Mouse (Mus musculus) MEL (cell line): ENCODE results near the gene Kcnmb4. TPM values are rescaled to one million over a fixed set of nuclear protein-coding genes. Genes with fewer than 3 reads are reported as not detected.

Experiments used
- DNase-seq: peaks from one replicate; pipeline ENCODE4 v3.0.0; 2011; ENCODE audit warnings: low read depth, low spot score
- H3K27ac ChIP-seq: 2 replicates; pipeline ENCODE4 v1.5.1; 2012; ENCODE audit warnings: low read depth, mild to moderate bottlenecking, control low read depth, low read length, moderate library complexity; ENCODE audit not compliant: control insufficient read depth
- H3K27me3 ChIP-seq, 2 experiments: fragments of 150-350 bp in 1 of 2; sonication (generic) in 1 of 2; 2 replicates each; pipeline ENCODE4 v1.6.1; 2012; ENCODE audit warnings: low read length in 2 of 2, mild to moderate bottlenecking in 2 of 2, improper control_type of control experiment in 1 of 2, moderate library complexity in 1 of 2; ENCODE audit not compliant: insufficient read depth in 2 of 2, control insufficient read depth in 1 of 2
- H3K36me3 ChIP-seq, 2 experiments: 2 replicates each; pipeline ENCODE4 v1.6.1; 2012 to 2014; ENCODE audit warnings: low read length in 2 of 2, improper control_type of control experiment in 1 of 2, inconsistent platforms in 1 of 2, mild to moderate bottlenecking in 1 of 2; ENCODE audit not compliant: insufficient read depth in 2 of 2, control insufficient read depth in 1 of 2
- H3K4me1 ChIP-seq, 2 experiments: fragments of 150-350 bp in 1 of 2; sonication (generic) in 1 of 2; 2 replicates each; pipeline ENCODE4 v1.6.1; 2012; ENCODE audit warnings: low read length in 2 of 2, improper control_type of control experiment in 1 of 2, mild to moderate bottlenecking in 1 of 2; ENCODE audit not compliant: insufficient read depth in 2 of 2, control insufficient read depth in 1 of 2
- H3K4me3 ChIP-seq, 2 experiments: fragments of 150-350 bp in 1 of 2; sonication (generic) in 1 of 2; 2 replicates each; pipeline ENCODE4 v1.5.1; 2012; ENCODE audit warnings: low read depth in 2 of 2, low read length in 2 of 2, mild to moderate bottlenecking in 2 of 2, moderate library complexity in 2 of 2, control low read depth in 1 of 2, improper control_type of control experiment in 1 of 2; ENCODE audit not compliant: control insufficient read depth in 1 of 2, insufficient read depth in 1 of 2
- H3K79me2 ChIP-seq: 2 replicates; pipeline ENCODE4 v1.6.1; 2012; ENCODE audit warnings: mild to moderate bottlenecking, low read length, moderate library complexity; ENCODE audit not compliant: control insufficient read depth, poor library complexity, insufficient read depth
- H3K9ac ChIP-seq: 2 replicates; pipeline ENCODE4 v1.6.1; 2012; ENCODE audit warnings: low read depth, mild to moderate bottlenecking, control low read depth, low read length, moderate library complexity; ENCODE audit not compliant: control insufficient read depth, poor library complexity, severe bottlenecking
- H3K9me3 ChIP-seq: fragments of 150-350 bp; sonication (generic); replicated peaks from 2 replicates; pipeline ENCODE4 v1.6.1; 2012; ENCODE audit warnings: mild to moderate bottlenecking, low read length, improper control_type of control experiment, moderate library complexity; ENCODE audit not compliant: insufficient read depth
- CHD1 ChIP-seq: IDR thresholded peaks from 2 replicates; pipeline ENCODE4 v1.6.1; 2012; ENCODE audit warnings: low read depth, mild to moderate bottlenecking, inconsistent platforms, low read length, improper control_type of control experiment
- CHD2 ChIP-seq: IDR thresholded peaks from 2 replicates; pipeline ENCODE4 v1.6.1; 2011; ENCODE audit warnings: low read length, improper control_type of control experiment
- CTCF ChIP-seq, 3 experiments: IDR thresholded peaks in 2 of 3; conservative IDR thresholded peaks in 1 of 3; 2 replicates each; pipeline ENCODE4 v1.5.1; 2011 to 2012; ENCODE audit warnings: low read length in 3 of 3, low read depth in 2 of 3, mild to moderate bottlenecking in 2 of 3, improper control_type of control experiment in 1 of 3, inconsistent platforms in 1 of 3, mixed read lengths in 1 of 3, moderate library complexity in 1 of 3; ENCODE audit not compliant: control insufficient read depth in 1 of 3, insufficient read depth in 1 of 3, poor library complexity in 1 of 3, severe bottlenecking in 1 of 3
- E2F4 ChIP-seq: IDR thresholded peaks from 2 replicates; pipeline ENCODE4 v1.6.1; 2011; ENCODE audit warnings: low read depth, low read length, improper control_type of control experiment, borderline replicate concordance
- EP300 ChIP-seq, 2 experiments: IDR thresholded peaks; 2 replicates each; pipeline ENCODE4 v1.6.1; 2011; ENCODE audit warnings: improper control_type of control experiment in 2 of 2, low read length in 2 of 2, low read depth in 1 of 2, mild to moderate bottlenecking in 1 of 2
- ETS1 ChIP-seq: IDR thresholded peaks from 2 replicates; pipeline ENCODE4 v1.6.1; 2012; ENCODE audit warnings: low read depth, mild to moderate bottlenecking, inconsistent platforms, low read length, improper control_type of control experiment, moderate library complexity
- GATA1 ChIP-seq: IDR thresholded peaks from 2 replicates; pipeline ENCODE4 v1.6.1; 2011; ENCODE audit warnings: low read depth, low read length, improper control_type of control experiment
- MAX ChIP-seq: IDR thresholded peaks from 2 replicates; pipeline ENCODE4 v1.6.1; 2011; ENCODE audit warnings: low read length, improper control_type of control experiment
- MAZ ChIP-seq: IDR thresholded peaks from 2 replicates; pipeline ENCODE4 v1.6.1; 2012; ENCODE audit warnings: low read depth, mild to moderate bottlenecking, inconsistent platforms, low read length, improper control_type of control experiment
- MYB ChIP-seq: IDR thresholded peaks from 2 replicates; pipeline ENCODE4 v1.6.1; 2011; ENCODE audit warnings: mild to moderate bottlenecking, low read depth, low read length, improper control_type of control experiment
- MYC ChIP-seq: IDR thresholded peaks from 2 replicates; pipeline ENCODE4 v1.6.1; 2011; ENCODE audit warnings: low read depth, mild to moderate bottlenecking, low read length, improper control_type of control experiment, moderate library complexity
- NRF1 ChIP-seq: IDR thresholded peaks from 2 replicates; pipeline ENCODE4 v1.6.1; 2014; ENCODE audit warnings: low read depth, mild to moderate bottlenecking, inconsistent platforms, low read length, improper control_type of control experiment, moderate library complexity; ENCODE audit not compliant: poor library complexity, insufficient read depth, severe bottlenecking
- POLR2A ChIP-seq, 2 experiments: IDR thresholded peaks; 2 replicates each; pipeline ENCODE4 v1.6.1; 2011 to 2012; ENCODE audit warnings: low read length in 2 of 2, mild to moderate bottlenecking in 2 of 2, control low read depth in 1 of 2, improper control_type of control experiment in 1 of 2, low read depth in 1 of 2, moderate library complexity in 1 of 2; ENCODE audit not compliant: control insufficient read depth in 1 of 2, insufficient read depth in 1 of 2, poor library complexity in 1 of 2
- RAD21 ChIP-seq: IDR thresholded peaks from 2 replicates; pipeline ENCODE4 v1.6.1; 2011; ENCODE audit warnings: mild to moderate bottlenecking, low read depth, low read length, improper control_type of control experiment
- RCOR1 ChIP-seq: IDR thresholded peaks from 2 replicates; pipeline ENCODE4 v1.6.1; 2012; ENCODE audit warnings: low read depth, mild to moderate bottlenecking, inconsistent platforms, low read length, improper control_type of control experiment
- SIN3A ChIP-seq: IDR thresholded peaks from 2 replicates; pipeline ENCODE4 v1.6.1; 2012; ENCODE audit warnings: low read length, improper control_type of control experiment, inconsistent platforms
- SMC3 ChIP-seq: IDR thresholded peaks from 2 replicates; pipeline ENCODE4 v1.6.1; 2011; ENCODE audit warnings: low read depth, low read length, improper control_type of control experiment
- TBP ChIP-seq: IDR thresholded peaks from 2 replicates; pipeline ENCODE4 v1.8.0; 2011; ENCODE audit warnings: low read depth, low read length, improper control_type of control experiment
- USF1 ChIP-seq: IDR thresholded peaks from 2 replicates; pipeline ENCODE4 v1.6.1; 2014; ENCODE audit warnings: low read depth, mild to moderate bottlenecking, inconsistent platforms, low read length, improper control_type of control experiment, moderate library complexity
- ZC3H11A ChIP-seq: IDR thresholded peaks from 2 replicates; pipeline ENCODE4 v1.6.1; 2012; ENCODE audit warnings: low read depth, mild to moderate bottlenecking, inconsistent platforms, low read length, improper control_type of control experiment
- polyA plus RNA-seq, 2 experiments: library from polyadenylated mRNA; stranded (reverse) in 1 of 2; unstranded in 1 of 2; fragments of >175 nt in 1 of 2; fragments of >200 nt in 1 of 2; gene quantifications; 2 replicates each; pipeline versions ENCODE4 v1.2.1 to v1.2.4; 2012; ENCODE audit warnings: low replicate concordance in 2 of 2, low read depth in 1 of 2; ENCODE audit not compliant: insufficient read length in 2 of 2, insufficient read depth in 1 of 2, missing spikeins in 1 of 2
- total RNA-seq: library from RNA; depleted of rRNA; stranded (reverse); fragments of 300-350 nt; gene quantifications from 2 replicates; pipeline ENCODE4 v1.2.3, GENCODE M21; 2012

Kcnmb4 gene
- total and polyA plus RNA-seq, 3 experiments = not detected

DNA sequence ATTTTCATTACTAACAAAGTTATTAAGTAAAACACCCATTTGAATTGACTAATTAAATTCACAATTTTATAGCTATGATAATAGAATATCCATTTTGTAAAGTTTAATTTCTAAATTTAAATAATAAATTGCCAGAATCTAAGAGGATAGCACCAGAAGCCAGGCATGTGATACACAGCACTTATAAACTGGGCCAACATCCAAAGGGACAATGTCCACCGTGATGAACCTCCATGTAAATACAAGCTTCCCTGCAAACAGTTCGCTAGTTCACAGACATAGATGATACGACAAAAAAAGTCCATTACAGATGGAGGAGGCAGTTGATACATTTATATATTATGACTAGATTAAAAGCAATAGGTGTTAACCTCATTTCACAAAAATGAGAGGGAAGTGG, 19.1 kb upstream of the Kcnmb4 start:
- peaks cover 0 to 32% of the 10 kb centered on the region in 2 experiments; a peak in 2 of 4 replicates for H3K36me3 ChIP-seq
- TF ChIP-seq SIN3A (no peak), NRF1 (no peak), RAD21 (no peak), ETS1 (no peak), CTCF (IDR thresholded peaks at IDR 0.05 in 2 of 3, conservative IDR thresholded peaks at IDR 0.05 in 1 of 3; ENCODE audit: control insufficient read depth in 1 of 3, insufficient read depth in 1 of 3, low read depth in 2 of 3, low read length in 3 of 3, poor library complexity in 1 of 3, severe bottlenecking in 1 of 3) (no peak), CHD1 (no peak), POLR2A (IDR thresholded peaks at IDR 0.05; ENCODE audit: control insufficient read depth in 1 of 2, insufficient read depth in 1 of 2, low read depth in 1 of 2, low read length in 2 of 2, poor library complexity in 1 of 2) (no peak), EP300 (IDR thresholded peaks at IDR 0.05; ENCODE audit: low read depth in 1 of 2, low read length in 2 of 2) (no peak), ZC3H11A (no peak), SMC3 (no peak), USF1 (no peak), CHD2 (no peak), MAX (no peak), MAZ (no peak)
- H3K27me3 ChIP-seq = no peaks in the 10 kb centered on the region
- H3K4me1 ChIP-seq = no peaks in the 10 kb centered on the region
- no peak overlapping the region for H3K9ac ChIP-seq
- H3K4me3 ChIP-seq = no peak overlapping the region
- no peaks in the 10 kb centered on the region for H3K9me3 ChIP-seq
- no peaks in the 10 kb centered on the region for H3K79me2 ChIP-seq
- no peak overlapping the region for H3K27ac ChIP-seq
- no peak for DNase-seq

DNA sequence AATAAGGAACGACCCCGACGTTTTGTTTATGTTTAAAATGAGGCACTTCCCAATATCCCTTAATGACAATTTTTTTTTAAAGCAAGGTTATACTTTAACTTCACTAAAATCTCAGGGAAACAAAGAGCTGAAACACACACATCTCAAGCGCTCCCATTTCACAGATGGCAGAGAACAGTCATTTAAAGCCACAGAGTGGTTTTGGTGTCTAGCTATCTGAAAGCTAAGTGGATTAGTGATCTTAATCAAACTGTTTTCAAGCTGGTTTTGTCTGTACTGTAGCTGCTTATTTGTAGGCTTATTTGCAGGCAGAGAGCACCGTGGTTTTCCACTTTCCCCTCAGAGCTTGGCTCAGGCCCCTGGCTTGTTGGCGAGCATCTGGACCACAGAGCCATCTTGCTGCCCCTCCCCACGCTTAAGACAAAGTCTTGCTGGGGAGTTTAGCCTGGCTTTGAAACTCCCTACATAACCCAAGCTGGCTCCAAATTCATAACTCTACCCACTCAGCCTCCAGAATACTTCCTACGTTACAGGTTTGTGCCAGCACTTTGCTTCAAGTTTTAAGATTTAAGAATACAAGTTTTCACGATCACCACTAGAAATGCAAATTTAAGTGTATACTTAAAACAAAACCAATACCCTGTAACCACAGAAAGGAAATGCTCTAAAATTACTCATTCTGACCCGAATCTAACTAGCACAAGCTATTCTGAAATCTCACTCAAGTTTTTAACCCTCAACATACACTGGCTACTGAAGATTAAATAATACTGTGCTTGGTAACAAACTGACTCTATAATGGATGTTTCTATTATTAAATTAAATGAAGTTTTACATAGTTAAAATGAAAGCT, 13.4 kb upstream of the Kcnmb4 start:
- Histone ChIP-seq H3K36me3 (peaks cover 11 to 27% of the 10 kb centered on the region in 2 experiments), H3K9me3 (no peaks in the 10 kb centered on the region), H3K4me1 (peaks cover 2 to 4% of the 10 kb centered on the region in 2 experiments; a peak in 1 of 4 replicates)

More for the DNA sequence above, 13.4 kb upstream of the Kcnmb4 start:
- no peak overlapping the region for H3K9ac ChIP-seq
- no peak for DNase-seq
- H3K79me2 ChIP-seq = no peaks in the 10 kb centered on the region
- no peak overlapping the region for H3K27ac ChIP-seq
- TF ChIP-seq GATA1 (no peak), RCOR1 (no peak), MAZ (no peak), MYC (no peak), E2F4 (no peak), ETS1 (no peak), RAD21 (no peak), TBP (no peak), SMC3 (no peak), MYB (no peak), MAX (no peak)
- no peak overlapping the region for H3K4me3 ChIP-seq
- H3K27me3 ChIP-seq = no peaks in the 10 kb centered on the region
